Mouse (Mus musculus) ES-E14 (cell line): ENCODE measurements around the gene Mcat. TPM values are rescaled to one million over a fixed set of nuclear protein-coding genes. Genes with fewer than 3 reads are reported as not detected.
A peak's percentile ranks its signal among the peaks of the same experiment; 100 is the strongest.

Source experiments
- DNase-seq: peaks from one replicate; pipeline ENCODE4 v3.0.0-alpha.2; 2013; ENCODE audit warnings: low read depth, low spot score
- H3K27ac ChIP-seq: 2 replicates; pipeline ENCODE4 v1.5.1; 2012; ENCODE audit warnings: low read depth, mild to moderate bottlenecking, low read length, moderate library complexity, mixed read lengths; ENCODE audit not compliant: poor library complexity, insufficient read depth, severe bottlenecking
- H3K36me3 ChIP-seq: 2 replicates; pipeline ENCODE4 v1.6.1; 2012; ENCODE audit warnings: mild to moderate bottlenecking, low read length, moderate library complexity, mixed read lengths; ENCODE audit not compliant: control insufficient read depth, poor library complexity, insufficient read depth, severe bottlenecking
- H3K4me1 ChIP-seq, 2 experiments: fragments of 150-350 bp in 1 of 2; sonication (generic) in 1 of 2; 2 replicates each; pipeline ENCODE4 v1.6.1; 2012; ENCODE audit warnings: low read length in 2 of 2, mild to moderate bottlenecking in 1 of 2, mixed read lengths in 1 of 2; ENCODE audit not compliant: control insufficient read depth in 2 of 2, insufficient read depth in 2 of 2, poor library complexity in 1 of 2
- H3K4me3 ChIP-seq, 2 experiments: fragments of 150-350 bp in 1 of 2; sonication (generic) in 1 of 2; 2 replicates each; pipeline ENCODE4 v1.5.1; 2012; ENCODE audit warnings: low read length in 2 of 2, low read depth in 1 of 2, mild to moderate bottlenecking in 1 of 2, mixed read lengths in 1 of 2; ENCODE audit not compliant: insufficient read depth in 1 of 2, poor library complexity in 1 of 2, severe bottlenecking in 1 of 2
- H3K9ac ChIP-seq: 2 replicates; pipeline ENCODE4 v1.6.1; 2012; ENCODE audit warnings: low read depth, mild to moderate bottlenecking, low read length, mixed read lengths; ENCODE audit not compliant: poor library complexity, insufficient read depth, severe bottlenecking
- H3K9me3 ChIP-seq: fragments of 150-350 bp; sonication (generic); 2 replicates; pipeline ENCODE4 v1.6.1; 2012; ENCODE audit warnings: low read depth, mild to moderate bottlenecking, low read length; ENCODE audit not compliant: control insufficient read depth, insufficient read depth
- CHD2 ChIP-seq: IDR thresholded peaks from 2 replicates; pipeline ENCODE4 v1.6.1; 2014; ENCODE audit warnings: mild to moderate bottlenecking, low read depth, low read length, inconsistent platforms
- HCFC1 ChIP-seq: IDR thresholded peaks from 2 replicates; pipeline ENCODE4 v1.6.1; 2012; ENCODE audit warnings: low read length, inconsistent platforms, borderline replicate concordance; ENCODE audit not compliant: insufficient read depth
- MAFK ChIP-seq: IDR thresholded peaks from 2 replicates; pipeline ENCODE4 v1.6.1; 2014; ENCODE audit warnings: mild to moderate bottlenecking, low read depth, low read length, inconsistent platforms; ENCODE audit not compliant: insufficient read depth
- ZC3H11A ChIP-seq: IDR thresholded peaks from 2 replicates; pipeline ENCODE4 v1.6.1; 2012; ENCODE audit warnings: low read depth, mild to moderate bottlenecking, inconsistent platforms, low read length, borderline replicate concordance
- ZNF384 ChIP-seq: IDR thresholded peaks from 2 replicates; pipeline ENCODE4 v1.6.1; 2012; ENCODE audit warnings: low read depth, low read length, inconsistent platforms
- in situ Hi-C, 2 experiments: fragments of 600-800 bp; cut with MboI; formaldehyde crosslinking; loops; one replicate each; pipeline ENCODE4 v1.15.1; 2025; ENCODE audit warnings: low sequenced_read_pairs in 2 of 2, inconsistent platforms in 1 of 2; ENCODE audit not compliant: unreplicated experiment in 2 of 2
- total RNA-seq: library from RNA; depleted of rRNA; stranded (reverse); fragments of 300-350 nt; gene quantifications from 2 replicates; pipeline ENCODE4 v1.2.3, GENCODE M21; 2012

The Mcat gene
- total RNA-seq, 1 experiment, result 30.9 TPM

DNA sequence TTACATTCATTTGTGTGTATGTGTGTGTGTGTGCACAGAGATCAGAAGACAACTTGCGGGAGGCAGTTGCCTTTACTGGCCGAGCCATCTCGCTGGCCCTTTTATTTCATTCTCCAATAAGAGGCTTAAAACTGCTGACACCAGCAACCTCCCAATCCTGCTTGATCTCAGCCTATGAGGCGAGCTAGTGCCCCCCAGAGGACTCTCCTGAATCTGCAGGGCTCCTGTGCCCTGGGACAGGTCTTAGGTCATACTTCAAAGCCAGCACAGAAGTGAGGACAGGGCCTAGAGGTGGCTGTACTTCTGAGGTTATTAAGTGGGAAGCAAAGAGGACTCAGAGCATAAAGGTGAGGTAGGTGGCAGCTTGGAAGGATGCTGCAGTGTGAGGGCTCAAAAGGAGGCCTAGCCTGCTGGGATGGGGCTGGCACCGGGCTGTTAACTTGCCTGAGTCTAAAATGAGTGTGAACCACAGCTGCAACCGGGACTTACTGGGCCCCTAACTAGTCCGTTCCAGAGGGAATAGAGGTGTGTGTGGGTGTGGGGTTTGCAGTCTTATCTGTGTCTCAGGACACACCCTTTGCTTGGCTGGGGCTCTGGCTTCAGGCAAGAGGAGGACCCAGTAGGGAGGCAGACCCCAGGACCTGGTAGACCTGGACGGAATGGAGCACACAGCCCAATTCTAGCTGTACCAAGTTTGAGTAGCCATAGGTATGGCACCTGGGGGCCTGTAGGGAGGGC, 20.0 kb upstream of the Mcat start:
- in situ Hi-C loops, result no loop called here
- Histone ChIP-seq H3K4me1 (no peaks in the 10 kb centered on the region; a peak in 1 of 4 replicates), H3K9ac (no peak overlapping the region), H3K27ac (no peak overlapping the region), H3K9me3 (no peaks in the 10 kb centered on the region), H3K36me3 (peaks cover 85% of the 10 kb centered on the region), H3K4me3 (no peak overlapping the region)
- no peak for TF ChIP-seq CHD2
- no peak for TF ChIP-seq HCFC1
- TF ChIP-seq MAFK, result peak; percentile 96
- DNase-seq, result peak; percentile 46

DNA sequence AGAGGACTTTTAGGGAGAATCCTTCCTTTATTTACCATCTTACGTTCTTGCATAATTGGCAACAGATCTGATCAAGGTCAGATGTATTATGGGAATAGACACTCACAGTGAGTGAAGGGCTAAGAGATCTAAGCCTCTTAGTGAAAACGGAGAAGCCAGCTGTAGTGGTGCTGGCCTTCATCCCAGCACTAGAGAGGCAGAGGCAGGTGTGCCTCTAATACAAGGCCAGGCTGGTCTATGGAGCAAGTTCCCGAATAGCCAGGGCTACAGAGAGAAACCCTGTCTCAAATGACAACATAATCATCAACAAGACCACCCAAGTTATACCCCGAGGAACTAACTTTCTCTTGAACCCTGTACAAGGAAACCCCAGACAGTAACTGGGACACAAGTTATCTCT, 19.3 kb upstream of the Mcat start:
- in situ Hi-C loops, result no loop called here
- H3K36me3 ChIP-seq, result peaks cover 84% of the 10 kb centered on the region
- DNase-seq, result no peak

DNA sequence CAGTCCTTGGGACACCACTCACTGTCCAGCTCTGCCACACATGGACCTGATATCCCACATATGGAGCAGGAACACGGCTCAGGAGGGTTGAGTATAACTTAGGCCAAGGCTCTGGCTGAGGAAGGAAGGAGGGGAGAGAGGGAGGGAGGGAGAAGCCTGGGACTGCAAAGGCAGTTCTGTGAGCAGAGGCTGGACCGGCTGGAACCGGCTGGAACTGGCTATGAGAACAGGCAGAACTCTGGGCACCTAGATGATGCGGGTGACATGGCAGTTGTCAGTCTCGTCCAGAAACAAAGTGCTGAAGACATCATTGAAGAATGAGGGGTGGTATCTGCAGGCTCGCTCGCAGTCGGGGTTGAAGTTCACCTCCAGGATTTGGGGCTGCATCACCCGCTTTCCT, 13.1 kb upstream of the Mcat start:
- in situ Hi-C loops, result no loop called here
- Histone ChIP-seq H3K4me1 (peaks cover 0 to 3% of the 10 kb centered on the region in 2 experiments; a peak in 1 of 4 replicates), H3K36me3 (peaks cover 60% of the 10 kb centered on the region), H3K27ac (no peak overlapping the region), H3K4me3 (no peak overlapping the region), H3K9me3 (no peaks in the 10 kb centered on the region), H3K9ac (no peak overlapping the region)
- no peak for DNase-seq
- TF ChIP-seq CHD2, result no peak
- no peak for TF ChIP-seq HCFC1
- TF ChIP-seq ZNF384, result no peak
- TF ChIP-seq ZC3H11A, result no peak
- TF ChIP-seq MAFK, result no peak

More for the DNA sequence above, 19.3 kb upstream of the Mcat start:
- no peaks in the 10 kb centered on the region; a peak in 1 of 4 replicates for H3K4me1 ChIP-seq
- TF ChIP-seq CHD2 (no peak), HCFC1 (no peak), ZNF384 (no peak), ZC3H11A (no peak), MAFK (no peak)
- no peak overlapping the region for H3K9ac ChIP-seq
- no peak overlapping the region for H3K4me3 ChIP-seq
- H3K9me3 ChIP-seq, result no peaks in the 10 kb centered on the region
- H3K27ac ChIP-seq, result no peak overlapping the region

DNA sequence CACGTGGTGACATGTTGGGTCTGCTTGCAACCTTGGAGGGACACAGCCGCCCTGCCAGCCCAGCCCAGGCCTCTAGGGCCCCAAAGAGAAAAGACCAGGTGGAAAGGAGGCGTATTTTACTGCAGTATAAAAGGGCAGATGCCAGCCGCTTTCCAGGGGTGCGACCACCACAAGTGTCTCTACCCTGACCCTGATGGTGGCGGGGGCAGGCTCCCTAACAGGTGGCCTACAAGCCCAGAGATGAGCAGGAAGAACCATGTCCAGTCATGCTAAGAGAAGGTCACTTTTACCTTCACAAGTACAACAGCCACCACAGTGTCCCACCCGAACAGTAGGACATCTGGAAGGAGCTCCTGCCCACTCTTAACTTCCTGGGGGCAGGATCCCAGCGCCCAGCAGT, 12.0 kb upstream of the Mcat start:
- Histone ChIP-seq H3K4me3 (no peak overlapping the region), H3K9ac (no peak overlapping the region), H3K4me1 (peaks cover 0 to 3% of the 10 kb centered on the region in 2 experiments; a peak in 1 of 4 replicates), H3K9me3 (no peaks in the 10 kb centered on the region), H3K36me3 (peaks cover 49% of the 10 kb centered on the region), H3K27ac (no peak overlapping the region)
- DNase-seq, result no peak
- in situ Hi-C loops, result no loop called here
- TF ChIP-seq MAFK (no peak), ZC3H11A (no peak), CHD2 (no peak), ZNF384 (no peak)
